Mouse (Mus musculus): ENCODE data around the gene Rtn4rl2.

- TF ChIP-seq EP300 (IDR thresholded peaks at IDR 0.05; ENCODE audit: insufficient read depth, low read depth, low read length) (no peak), POLR2A (IDR thresholded peaks at IDR 0.05; ENCODE audit: insufficient read depth, low read depth, low read length) (no peak)
These were observed 48.6 kb upstream of the Rtn4rl2 start for GRCm38 (mm10) chr2:84935065-84935464.

Measured in heart, adult 2 months (tissue).